In the genomic region with DNA sequence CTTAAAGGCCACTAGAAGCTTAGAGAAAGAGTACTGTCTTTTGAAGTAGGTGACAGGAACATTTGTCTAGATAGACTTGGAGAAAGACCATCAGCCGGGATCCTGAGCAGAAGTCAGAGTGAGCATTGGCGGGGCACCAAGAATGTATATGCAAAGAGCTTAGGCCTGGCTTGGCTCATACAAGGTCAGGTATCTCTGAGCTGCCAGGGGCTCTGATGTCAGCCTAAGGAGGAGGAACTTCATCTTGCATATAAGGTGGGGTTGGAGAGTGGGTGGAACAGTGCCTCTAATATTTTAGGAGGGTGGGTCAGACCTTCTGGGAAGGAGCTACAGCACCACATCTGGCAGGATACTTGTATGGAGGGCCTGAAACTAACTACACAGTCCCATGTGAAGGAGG, we compare ENCODE assay signal across 16 mouse cellular contexts. TPM values are rescaled to one million over a fixed set of nuclear protein-coding genes. Genes with fewer than 3 reads are reported as not detected.
A peak's percentile ranks its signal among the peaks of the same experiment; 100 is the strongest.
DNase-seq lines count a peak whose midpoint lies in the region; ATAC-seq and TF ChIP-seq lines count a peak whose summit lies in the region.
"Had no signal": no experiment of that assay in that cellular context is flagged by ENCODE, and none has a peak within 500 bp of the region (broad histone marks: within the 10 kb centered on the region; RNA-seq: fewer than 3 reads in every experiment).

No protein-coding gene starts in this region.

- no peak for TF ChIP-seq CTCF in cerebellum, adult 2 months (IDR thresholded peaks at IDR 0.05; ENCODE audit: borderline replicate concordance, insufficient read depth, low read depth, low read length)
- TF ChIP-seq CTCF in testis, adult 2 months (IDR thresholded peaks at IDR 0.05; ENCODE audit: control insufficient read depth, insufficient read depth, insufficient replicate concordance, low read depth, low read length): no peak
- TF ChIP-seq CTCF in stomach, postnatal 0 days (IDR thresholded peaks at IDR 0.05; ENCODE audit: low read depth): 0 out of 2 replicates have a peak, but pooled peaks have one; percentile 7

- peaks cover 60% of the 10 kb centered on the region for H3K4me1 ChIP-seq in cerebellum, adult 2 months (ENCODE audit: control insufficient read depth, insufficient read depth, low read length)
- 0 out of 2 replicates have a peak, but pooled peaks cover 2% of the 10 kb centered on the region for H3K4me1 ChIP-seq in testis, adult 2 months (ENCODE audit: control insufficient read depth, insufficient read depth, low read length)
- peaks cover 84% of the 10 kb centered on the region for H3K4me1 ChIP-seq in heart, embryonic 15.5 days (replicated peaks)
- peaks cover 7% of the 10 kb centered on the region for H3K4me1 ChIP-seq in stomach, postnatal 0 days (replicated peaks; ENCODE audit: control insufficient read depth, insufficient read depth)
- no peaks in the 10 kb centered on the region for H3K4me1 ChIP-seq in midbrain, embryonic 14.5 days (ENCODE audit: control insufficient read depth, insufficient read depth, low read length)
- H3K4me1 ChIP-seq: forebrain, embryonic 12.5 days had no signal

- H3K4me2 ChIP-seq in heart, embryonic 15.5 days: no peak overlapping the region
- H3K4me2 ChIP-seq in stomach, postnatal 0 days (replicated peaks; ENCODE audit: low read depth): no peak overlapping the region
- H3K4me2 ChIP-seq in midbrain, embryonic 14.5 days (ENCODE audit: low read length): no peak overlapping the region
- H3K4me2 ChIP-seq: embryonic facial prominence, embryonic 13.5 days; forebrain, embryonic 12.5 days; liver, embryonic 11.5 days; lung, embryonic 15.5 days; neural tube, embryonic 15.5 days had no signal

- 52% methylated on average over 2 of the region's 2 CpGs for WGBS in cerebellum, adult 2 months
- 35% methylated on average over 2 of the region's 2 CpGs for WGBS in heart, embryonic 15.5 days
- 37% methylated on average over 2 of the region's 2 CpGs for WGBS in stomach, postnatal 0 days
- WGBS in midbrain, embryonic 14.5 days: 95% methylated on average over 2 of the region's 2 CpGs

- H3K9me3 ChIP-seq in heart, embryonic 15.5 days (replicated peaks): no peaks in the 10 kb centered on the region
- H3K9me3 ChIP-seq in stomach, postnatal 0 days (ENCODE audit: control insufficient read depth, low read length): no peaks in the 10 kb centered on the region
- H3K9me3 ChIP-seq in midbrain, embryonic 14.5 days (ENCODE audit: control insufficient read depth, low read length): no peaks in the 10 kb centered on the region
- H3K9me3 ChIP-seq: embryonic facial prominence, embryonic 13.5 days; forebrain, embryonic 12.5 days; lung, embryonic 15.5 days; neural tube, embryonic 15.5 days had no signal

- no peak overlapping the region for H3K27ac ChIP-seq in cerebellum, adult 2 months (ENCODE audit: insufficient read depth, low read length)
- H3K27ac ChIP-seq in testis, adult 2 months (ENCODE audit: control insufficient read depth, insufficient read depth, low read depth, low read length): no peak overlapping the region
- peak overlapping the region; percentile 72 for H3K27ac ChIP-seq in heart, embryonic 15.5 days
- H3K27ac ChIP-seq in stomach, postnatal 0 days (replicated peaks): peak overlapping the region; percentile 58
- H3K27ac ChIP-seq in midbrain, embryonic 14.5 days (replicated peaks; ENCODE audit: low read depth, low read length): no peak overlapping the region
- H3K27ac ChIP-seq: embryonic facial prominence, embryonic 13.5 days; forebrain, embryonic 12.5 days; lung, embryonic 15.5 days; neural tube, embryonic 15.5 days had no signal

- H3K4me3 ChIP-seq in cerebellum, adult 2 months (replicated peaks; ENCODE audit: insufficient read depth, low read depth, low read length): no peak overlapping the region
- peak overlapping the region; percentile 52 for H3K4me3 ChIP-seq in testis, adult 2 months (ENCODE audit: control insufficient read depth, low read depth, low read length)
- H3K4me3 ChIP-seq in heart, embryonic 15.5 days: no peak overlapping the region
- H3K4me3 ChIP-seq in stomach, postnatal 0 days (ENCODE audit: low read depth, low read length): no peak overlapping the region
- H3K4me3 ChIP-seq in midbrain, embryonic 14.5 days (replicated peaks; ENCODE audit: low read depth, low read length): no peak overlapping the region
- H3K4me3 ChIP-seq: embryonic facial prominence, embryonic 13.5 days; forebrain, embryonic 12.5 days; lung, embryonic 15.5 days; neural tube, embryonic 15.5 days had no signal

- peak; percentile 62; the same call in 1 of the 2 replicates for ATAC-seq in heart, embryonic 15.5 days (replicated peaks; ENCODE audit: insufficient number of reproducible peaks, insufficient read depth, low FRiP score, low read depth)
- ATAC-seq in stomach, postnatal 0 days (ENCODE audit: low FRiP score, low TSS enrichment): peak; percentile 25; the same call in 1 of the 2 replicates
- ATAC-seq in megakaryocyte, adult 5-6 weeks (ENCODE audit: poor library complexity, severe bottlenecking): no peak
- no peak for ATAC-seq in midbrain, embryonic 14.5 days (ENCODE audit: low FRiP score, low TSS enrichment)

- no peak for TF ChIP-seq POLR2A in cerebellum, adult 2 months (IDR thresholded peaks at IDR 0.05; ENCODE audit: borderline replicate concordance, insufficient read depth, low read length)
- no peak for TF ChIP-seq POLR2A in testis, adult 2 months (IDR thresholded peaks at IDR 0.05; ENCODE audit: control insufficient read depth, low read depth, low read length)

- TF ChIP-seq EP300 in stomach, postnatal 0 days (optimal IDR thresholded peaks at IDR 0.05): no peak

- no peaks in the 10 kb centered on the region; the same call in 1 of the 2 replicates for H3K36me3 ChIP-seq in testis, adult 2 months (ENCODE audit: control insufficient read depth, insufficient read depth, low read length)
- H3K36me3 ChIP-seq in heart, embryonic 15.5 days: no peaks in the 10 kb centered on the region
- no peaks in the 10 kb centered on the region for H3K36me3 ChIP-seq in stomach, postnatal 0 days (ENCODE audit: control insufficient read depth, insufficient read depth, low read length)
- H3K36me3 ChIP-seq in midbrain, embryonic 14.5 days (ENCODE audit: control insufficient read depth, insufficient read depth, low read length): peaks cover 9% of the 10 kb centered on the region
- H3K36me3 ChIP-seq: neural tube, embryonic 15.5 days had no signal

- no peaks in the 10 kb centered on the region for H3K27me3 ChIP-seq in cerebellum, adult 2 months (ENCODE audit: control insufficient read depth, insufficient read depth, low read length)
- H3K27me3 ChIP-seq in testis, adult 2 months (ENCODE audit: control insufficient read depth, insufficient read depth, low read length): no peaks in the 10 kb centered on the region
- no peaks in the 10 kb centered on the region for H3K27me3 ChIP-seq in heart, embryonic 15.5 days
- H3K27me3 ChIP-seq in stomach, postnatal 0 days (ENCODE audit: control insufficient read depth, insufficient read depth, low read length): no peaks in the 10 kb centered on the region
- no peaks in the 10 kb centered on the region for H3K27me3 ChIP-seq in midbrain, embryonic 14.5 days (ENCODE audit: control insufficient read depth, insufficient read depth, low read length)
- H3K27me3 ChIP-seq: embryonic facial prominence, embryonic 13.5 days; forebrain, embryonic 12.5 days; lung, embryonic 15.5 days; neural tube, embryonic 15.5 days had no signal

- peak; percentile 40 to 51 for DNase-seq in cerebellum, adult 2 months
- no peak for DNase-seq in cerebellum, adult 11 months
- DNase-seq in testis, postnatal 10 days (ENCODE audit: low spot score): no peak
- DNase-seq in stomach, postnatal 0 days (ENCODE audit: low spot score): peak; percentile 34
- no peak for DNase-seq in midbrain, embryonic 14.5 days
- DNase-seq: kidney, postnatal 10 days; layer of hippocampus, adult 9-11 months; retina, postnatal 1 day had no signal

- no peak overlapping the region for H3K9ac ChIP-seq in heart, embryonic 15.5 days
- no peak overlapping the region for H3K9ac ChIP-seq in stomach, postnatal 0 days (ENCODE audit: low read length)
- no peak overlapping the region for H3K9ac ChIP-seq in midbrain, embryonic 14.5 days (replicated peaks; ENCODE audit: low read length)
- H3K9ac ChIP-seq: embryonic facial prominence, embryonic 13.5 days; forebrain, embryonic 12.5 days; lung, embryonic 15.5 days; neural tube, embryonic 15.5 days had no signal

RNA-seq across cellular contexts. Expression of a gene that starts 18.6 kb away (rescaled TPM):
- polyA plus RNA-seq in cerebellum, adult 2 months (2012; rRNA removed): 29.0 and 29.5 TPM in 2 replicates
- 129 and 130 TPM in 2 replicates for polyA plus RNA-seq in testis, adult 2 months (2012; rRNA removed)
- polyA plus RNA-seq in heart, embryonic 15.5 days (2015; fragmentation: Nextera tagmentation; extraction: Ambion mirVana): 6.0 and 8.9 TPM in 2 replicates
- 5.7 and 5.8 TPM in 2 replicates for polyA plus RNA-seq in stomach, postnatal 0 days (2015; fragmentation: Nextera tagmentation; extraction: Ambion mirVana)
- total RNA-seq in megakaryocyte, adult 5-6 weeks (2015): 16.8 and 18.7 TPM in 2 replicates
- total RNA-seq in megakaryocyte, adult 5-6 weeks (2017): 6.5 and 10.9 TPM in 2 replicates
- 7.0 and 10.8 TPM in 2 replicates for polyA plus RNA-seq in midbrain, embryonic 14.5 days (2014; fragmentation: Nextera tagmentation; extraction: Ambion mirVana)

Comparison
In these comparisons a context has a peak if more than half of its experiments do, and no peak if none do; other contexts are left out.
1. DNase-seq: peak in cerebellum, adult 2 months (2 of 2) and stomach, postnatal 0 days (single experiment); none in cerebellum, adult 11 months (single experiment), testis, postnatal 10 days (single experiment) and midbrain, embryonic 14.5 days (single experiment).
2. H3K27ac ChIP-seq: peak in heart, embryonic 15.5 days (single experiment) and stomach, postnatal 0 days (single experiment); none in cerebellum, adult 2 months (single experiment), testis, adult 2 months (single experiment) and midbrain, embryonic 14.5 days (single experiment).
3. ATAC-seq: peak in heart, embryonic 15.5 days (single experiment) and stomach, postnatal 0 days (single experiment); none in megakaryocyte, adult 5-6 weeks (single experiment) and midbrain, embryonic 14.5 days (single experiment).